Mouse (Mus musculus) liver, adult 2 months (tissue): ENCODE data around the gene Pip5k1b. TPM values are rescaled to one million over a fixed set of nuclear protein-coding genes. Genes with fewer than 3 reads are reported as not detected.

Experiments
- DNase-seq: peaks from one replicate; pipeline ENCODE4 v3.0.0-alpha.2; 2011; ENCODE audit warnings: low read depth, low spot score; ENCODE audit errors: extremely low read depth
- H3K27ac ChIP-seq: fragments of 200-500 bp; replicated peaks from 2 replicates; pipeline ENCODE4 v1.5.1; 2012; ENCODE audit warnings: low read depth, mild to moderate bottlenecking, control low read depth, inconsistent platforms, low read length; ENCODE audit not compliant: insufficient read depth
- H3K27me3 ChIP-seq: fragments of 200-500 bp; 2 replicates; pipeline ENCODE4 v1.6.1; 2012; ENCODE audit warnings: mild to moderate bottlenecking, moderate library complexity, low read length, inconsistent platforms; ENCODE audit not compliant: control insufficient read depth, insufficient read depth
- H3K36me3 ChIP-seq: fragments of 200-500 bp; 2 replicates; pipeline ENCODE4 v1.6.1; 2012; ENCODE audit warnings: low read length, inconsistent platforms; ENCODE audit not compliant: control insufficient read depth, insufficient read depth
- H3K4me1 ChIP-seq: fragments of 200-500 bp; 2 replicates; pipeline ENCODE4 v1.6.1; 2011; ENCODE audit warnings: low read length; ENCODE audit not compliant: control insufficient read depth, insufficient read depth
- H3K4me3 ChIP-seq: fragments of 200-500 bp; 2 replicates; pipeline ENCODE4 v1.5.1; 2011; ENCODE audit warnings: low read depth, mild to moderate bottlenecking, control low read depth, low read length, moderate library complexity; ENCODE audit not compliant: insufficient read depth
- H3K79me2 ChIP-seq: fragments of 200-500 bp; 2 replicates; pipeline ENCODE4 v1.6.1; 2012; ENCODE audit warnings: inconsistent platforms, mild to moderate bottlenecking, low read length, moderate library complexity; ENCODE audit not compliant: control insufficient read depth, insufficient read depth
- H3K9ac ChIP-seq: fragments of 200-500 bp; 2 replicates; pipeline ENCODE4 v1.6.1; 2012; ENCODE audit warnings: low read depth, mild to moderate bottlenecking, control low read depth, inconsistent platforms, low read length
- CTCF ChIP-seq: fragments of 200-500 bp; IDR thresholded peaks from 2 replicates; pipeline ENCODE4 v1.5.1; 2011; ENCODE audit warnings: low read depth, low read length, control low read depth
- POLR2A ChIP-seq: fragments of 200-500 bp; IDR thresholded peaks from 2 replicates; pipeline ENCODE4 v1.6.1; 2011; ENCODE audit warnings: low read length, control low read depth; ENCODE audit not compliant: insufficient read depth; ENCODE audit errors: extremely low read depth
- WGBS: fragments of 180-500 bp; shearing (Covaris S2); methylation state at CpG from one replicate; pipeline ENCODE4 v1.1.7; 2018; 5-methylcytosine and 5-hydroxymethylcytosine counted together
- polyA plus RNA-seq: library from polyadenylated mRNA; depleted of rRNA; stranded (reverse); fragments of >200 nt; gene quantifications from 2 replicates; pipeline ENCODE4 v1.2.3, GENCODE M21; 2012
- total RNA-seq: library from RNA; depleted of rRNA; stranded (reverse); fragments of >200 nt; gene quantifications from 2 replicates; pipeline ENCODE4 v1.2.3, GENCODE M21; 2014

Gene Pip5k1b
- total and polyA plus RNA-seq, 2 experiments = under 0.01 TPM; not detected in 1

- Histone ChIP-seq H3K27me3 (no peaks in the 10 kb centered on the region), H3K4me1 (no peaks in the 10 kb centered on the region), H3K79me2 (no peaks in the 10 kb centered on the region), H3K36me3 (no peaks in the 10 kb centered on the region), H3K27ac (no peak overlapping the region), H3K9ac (no peak overlapping the region), H3K4me3 (no peak overlapping the region)
- DNase-seq = no peak
- TF ChIP-seq CTCF = no peak
- no peak for TF ChIP-seq POLR2A
- WGBS = 84% methylated on average over 6 of the region's 6 CpGs
These were observed 46.3 kb downstream of the Pip5k1b start for GRCm38 (mm10) chr19:24509391-24509790.

- no peak for DNase-seq
- no peaks in the 10 kb centered on the region for H3K36me3 ChIP-seq
- no peak overlapping the region for H3K9ac ChIP-seq
- TF ChIP-seq CTCF = no peak
- TF ChIP-seq POLR2A = no peak
- H3K27ac ChIP-seq = no peak overlapping the region
- H3K4me3 ChIP-seq = no peak overlapping the region
- H3K27me3 ChIP-seq = no peaks in the 10 kb centered on the region
- H3K4me1 ChIP-seq = no peaks in the 10 kb centered on the region
- H3K79me2 ChIP-seq = no peaks in the 10 kb centered on the region
- 77% methylated on average over 13 of the region's 13 CpGs for WGBS
These were observed 47.4 kb downstream of the Pip5k1b start for GRCm38 (mm10) chr19:24508087-24508767.

- Histone ChIP-seq H3K4me3 (no peak overlapping the region), H3K27ac (no peak overlapping the region), H3K9ac (no peak overlapping the region), H3K79me2 (no peaks in the 10 kb centered on the region), H3K36me3 (no peaks in the 10 kb centered on the region), H3K27me3 (0 out of 2 replicates have a peak, but pooled peaks cover 2% of the 10 kb centered on the region), H3K4me1 (no peaks in the 10 kb centered on the region)
- 74% methylated on average over 10 of the region's 10 CpGs for WGBS
- no peak for TF ChIP-seq POLR2A
- no peak for TF ChIP-seq CTCF
- DNase-seq = no peak
These were observed 52.8 kb downstream of the Pip5k1b start for GRCm38 (mm10) chr19:24502736-24503421.

- TF ChIP-seq CTCF = no peak
- no peak for TF ChIP-seq POLR2A
- Histone ChIP-seq H3K36me3 (no peaks in the 10 kb centered on the region), H3K4me1 (no peaks in the 10 kb centered on the region), H3K4me3 (no peak overlapping the region), H3K27me3 (0 out of 2 replicates have a peak, but pooled peaks cover 2% of the 10 kb centered on the region), H3K27ac (no peak overlapping the region), H3K79me2 (no peaks in the 10 kb centered on the region), H3K9ac (no peak overlapping the region)
- no peak for DNase-seq
These were observed 54.1 kb downstream of the Pip5k1b start for GRCm38 (mm10) chr19:24501525-24501924.

- TF ChIP-seq POLR2A (no peak), CTCF (no peak)
- 80% methylated on average over 5 of the region's 5 CpGs for WGBS
These were observed 55.2 kb downstream of the Pip5k1b start for GRCm38 (mm10) chr19:24500431-24500830.

GRCm38 (mm10) chr19:24499291-24499690, 56.4 kb downstream of the Pip5k1b start:
- Histone ChIP-seq H3K9ac (no peak overlapping the region), H3K36me3 (no peaks in the 10 kb centered on the region), H3K27me3 (0 out of 2 replicates have a peak, but pooled peaks cover 2% of the 10 kb centered on the region), H3K4me3 (no peak overlapping the region), H3K27ac (no peak overlapping the region), H3K4me1 (no peaks in the 10 kb centered on the region), H3K79me2 (no peaks in the 10 kb centered on the region)
- 69% methylated on average over 3 of the region's 3 CpGs for WGBS
- TF ChIP-seq POLR2A (no peak), CTCF (no peak)
- no peak for DNase-seq

More at GRCm38 (mm10) chr19:24500431-24500830, 55.2 kb downstream of the Pip5k1b start:
- Histone ChIP-seq H3K79me2 (no peaks in the 10 kb centered on the region), H3K27ac (no peak overlapping the region), H3K27me3 (0 out of 2 replicates have a peak, but pooled peaks cover 2% of the 10 kb centered on the region), H3K36me3 (no peaks in the 10 kb centered on the region), H3K4me1 (no peaks in the 10 kb centered on the region), H3K9ac (no peak overlapping the region), H3K4me3 (no peak overlapping the region)
- no peak for DNase-seq
